Mouse (Mus musculus) gastrocnemius, postnatal 4 days (tissue): ENCODE data around the gene Akr1c14. TPM values are rescaled to one million over a fixed set of nuclear protein-coding genes. Genes with fewer than 3 reads are reported as not detected.
"Not testable (repeated sequence)": the region's sequence is repeated elsewhere in the genome, so short reads cannot be mapped to it uniquely, and the experiment has no call there.

Source experiments
- DNase-seq, 2 experiments: peaks; one replicate each; pipeline ENCODE4 v3.0.0; 2021 to 2022; ENCODE audit warnings: low spot score in 2 of 2, mixed read lengths in 2 of 2
- total RNA-seq, 2 experiments: library from RNA; stranded (reverse); gene quantifications; 2 replicates each; pipeline ENCODE4 v1.2.3; 2021

Gene Akr1c14
- total RNA-seq, 2 experiments from 2014 or later, result 3.1 to 4.5 TPM

DNA sequence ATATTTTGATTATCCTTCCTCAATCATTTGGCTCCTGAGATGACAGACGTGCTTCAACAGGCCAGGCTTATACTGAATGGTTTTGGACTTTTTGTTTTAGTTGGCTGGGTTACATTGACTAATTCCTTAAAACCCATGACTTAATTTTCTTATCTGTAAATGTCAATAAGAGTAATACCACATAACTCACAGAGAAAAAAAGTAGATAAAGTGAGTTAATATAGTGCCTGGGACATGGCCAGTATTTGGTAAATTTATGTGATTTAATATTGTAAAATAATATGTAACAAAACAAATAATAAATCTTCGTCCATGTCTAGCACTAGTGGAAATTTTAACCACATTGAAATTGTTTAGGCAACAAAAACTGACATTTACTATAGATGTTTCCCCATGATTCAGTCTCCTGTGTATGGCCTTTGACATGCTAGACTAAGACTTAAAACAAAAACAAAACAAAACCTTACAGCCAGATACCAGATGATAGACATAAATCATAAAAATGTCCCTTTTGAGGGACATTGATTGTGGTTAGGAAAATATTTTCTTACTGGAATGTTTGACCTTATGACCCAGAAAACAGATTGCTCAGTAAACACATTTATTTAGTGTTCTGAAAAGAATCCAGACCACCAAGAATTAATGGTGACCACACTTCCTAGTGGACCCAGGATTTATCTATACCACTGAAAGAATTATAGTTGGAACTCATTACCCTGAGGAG is 70.5 kb downstream of the Akr1c14 start:
- no peak for DNase-seq

DNA sequence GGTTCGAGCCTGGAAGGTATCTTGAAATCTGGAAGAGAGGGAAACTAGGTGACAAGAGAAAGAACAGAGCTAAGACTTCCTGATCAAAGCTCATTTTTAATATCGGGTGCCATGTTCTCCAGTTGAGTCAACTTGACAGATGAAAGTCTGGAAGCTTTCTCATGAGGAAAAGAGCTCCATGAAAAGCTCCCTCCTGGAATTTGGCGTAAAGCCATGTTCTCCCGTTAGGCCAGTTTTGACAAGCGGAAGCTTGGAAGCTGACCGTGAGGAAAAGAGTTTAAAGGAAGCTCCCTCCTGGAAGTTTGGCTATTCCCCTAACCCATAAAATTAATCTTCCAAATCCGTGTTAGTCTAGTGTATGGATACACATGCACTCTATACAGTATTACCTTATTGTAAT is 74.3 kb downstream of the Akr1c14 start:
- DNase-seq, result no peak

DNA sequence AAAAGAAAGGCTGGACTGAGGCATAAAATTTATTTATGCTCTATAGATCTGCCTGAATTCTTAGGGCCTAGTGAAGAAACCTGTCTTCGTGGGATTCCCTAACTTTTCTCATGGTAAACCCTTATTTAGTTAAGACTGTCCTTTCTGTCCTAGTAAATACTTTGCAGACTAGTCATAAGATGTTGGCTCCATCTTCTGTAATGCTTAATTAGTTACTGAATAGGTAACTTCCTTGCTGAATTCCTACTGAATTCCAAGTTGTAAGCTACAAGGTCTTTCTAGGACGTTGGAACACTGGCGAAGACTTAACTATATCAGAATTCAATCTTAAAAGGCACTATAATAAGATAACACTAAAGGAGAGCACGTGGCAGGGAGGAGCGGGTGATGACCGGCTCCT is 75.7 kb downstream of the Akr1c14 start:
- not testable (repeated sequence) for DNase-seq

DNA sequence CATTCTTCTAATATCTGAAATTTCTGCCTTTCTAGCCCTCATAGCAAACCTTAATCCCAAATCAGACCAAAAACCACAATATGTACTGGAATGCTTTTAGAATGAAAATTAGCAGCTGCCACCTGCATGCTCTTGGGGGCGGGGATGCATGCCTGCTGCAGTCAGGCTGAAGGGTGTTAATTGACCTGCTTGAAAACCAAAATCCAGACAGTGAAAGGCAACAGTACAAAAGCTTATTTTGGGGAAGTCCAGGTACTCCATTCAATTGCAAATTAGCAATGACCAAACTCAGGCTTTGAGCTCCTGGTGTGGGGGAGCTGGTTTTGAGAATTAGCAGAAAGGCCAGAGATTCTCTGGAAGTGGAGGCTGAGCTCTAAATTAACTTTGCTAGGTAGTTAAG is 77.0 kb downstream of the Akr1c14 start:
- DNase-seq, result not testable (repeated sequence)

DNA sequence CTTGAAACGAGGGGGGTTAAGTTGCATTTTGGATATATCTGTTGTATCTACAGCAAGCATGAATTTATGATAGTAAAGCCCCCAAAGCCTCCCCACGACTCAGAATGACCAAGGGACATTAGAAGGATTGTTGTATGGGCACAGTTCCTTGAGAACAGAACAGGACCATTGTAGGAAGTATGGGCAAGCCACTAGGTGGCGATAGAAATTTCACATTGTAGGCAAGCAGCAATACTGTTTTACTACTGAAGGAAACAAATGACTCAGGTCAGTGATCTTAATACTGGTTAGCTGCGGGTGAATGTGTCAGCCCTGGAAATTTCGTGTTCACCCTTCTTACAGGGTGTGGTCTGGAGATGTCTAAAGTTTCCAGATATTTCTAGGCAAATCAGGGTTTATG is 80.3 kb downstream of the Akr1c14 start:
- DNase-seq, result no peak

DNA sequence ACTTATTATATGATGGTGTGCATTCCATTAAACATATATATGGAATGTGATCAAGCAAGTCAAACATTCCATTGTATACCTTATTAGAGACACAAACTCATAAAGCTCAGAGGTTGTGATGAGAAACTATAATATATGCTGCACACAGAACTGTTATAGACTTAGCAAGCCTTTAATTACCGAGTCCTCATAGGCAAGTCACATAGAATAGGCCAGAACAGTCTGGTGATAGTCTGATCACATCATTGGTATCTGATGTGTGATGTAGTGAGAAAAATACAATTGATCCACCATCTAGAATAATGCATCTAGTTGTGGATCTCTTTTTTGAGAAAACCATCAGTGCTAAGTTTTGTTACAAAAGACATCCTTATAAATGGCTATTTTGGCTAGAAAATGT is 82.5 kb downstream of the Akr1c14 start:
- DNase-seq, result no peak

DNA sequence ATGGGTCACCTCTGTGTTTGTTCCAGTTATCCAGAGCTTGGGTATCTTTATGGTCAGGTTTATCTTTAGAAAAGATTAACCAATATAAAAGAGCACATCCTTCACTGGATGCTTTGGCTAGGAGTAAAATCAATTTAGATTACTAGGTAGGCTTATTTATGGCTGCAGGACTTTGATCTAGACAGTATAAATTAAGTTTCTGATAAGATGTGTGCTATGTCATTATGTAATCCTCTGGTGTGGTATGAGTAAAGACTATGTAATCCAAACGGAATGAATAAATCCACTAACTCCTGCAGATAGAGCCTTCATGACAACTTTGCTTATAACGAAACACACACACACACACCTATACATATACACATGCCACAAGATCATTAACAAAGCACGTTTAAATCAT is 82.9 kb downstream of the Akr1c14 start:
- no peak for DNase-seq

DNA sequence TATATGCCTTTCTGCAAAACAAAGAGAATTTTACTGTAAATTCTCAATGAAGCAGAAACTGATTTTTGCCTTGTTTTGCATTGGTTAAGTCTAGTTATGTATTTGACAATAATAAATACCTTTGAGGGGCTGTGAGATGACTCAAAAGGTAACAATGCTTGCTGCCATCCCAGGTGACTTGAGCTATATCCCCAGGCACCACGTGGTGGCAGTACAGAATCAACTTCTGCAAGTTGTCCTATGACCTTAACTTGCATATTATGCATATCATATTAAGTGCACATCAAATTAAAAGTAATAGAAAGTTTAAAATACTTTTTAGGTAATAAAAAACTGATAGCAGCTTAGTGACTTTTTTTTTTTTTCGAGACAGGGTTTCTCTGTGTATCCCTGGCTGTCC is 84.3 kb downstream of the Akr1c14 start:
- no peak for DNase-seq

Other genes with a start within 250 kb of the Akr1c14 start
- gene Calml3, start 244.7 kb upstream of the Akr1c14 start, total RNA-seq, result under 1 TPM; 0.18 to 0.20 TPM
- gene Calm4, start 211.3 kb upstream of the Akr1c14 start, total RNA-seq, result 1 to 10 TPM in 1 of 2 experiments, under 1 TPM in 1; 0.61 to 1.6 TPM
- not detected for gene Calm5, start 194.8 kb upstream of the Akr1c14 start, total RNA-seq
- 10 to 100 TPM; 86.1 to 97.2 TPM for gene Net1, start 130.8 kb upstream of the Akr1c14 start, total RNA-seq
- gene Tubal3, start 130.7 kb upstream of the Akr1c14 start, total RNA-seq, result not detected
- not detected for gene Ucn3, start 103.7 kb upstream of the Akr1c14 start, total RNA-seq
- 1 to 10 TPM; 2.0 to 3.1 TPM for gene Akr1c18, start 101.6 kb downstream of the Akr1c14 start, total RNA-seq
- 1 to 10 TPM in 1 of 2 experiments, under 1 TPM in 1; 0.98 to 1.6 TPM for gene Akr1c13, start 142.1 kb downstream of the Akr1c14 start, total RNA-seq
- under 1 TPM; 0.21 to 0.66 TPM for gene Akr1c19, start 179.7 kb downstream of the Akr1c14 start, total RNA-seq
- not detected for gene Akr1c12, start 230.4 kb downstream of the Akr1c14 start, total RNA-seq